17 mouse cellular contexts compared by ENCODE assay signal in the genomic region with DNA sequence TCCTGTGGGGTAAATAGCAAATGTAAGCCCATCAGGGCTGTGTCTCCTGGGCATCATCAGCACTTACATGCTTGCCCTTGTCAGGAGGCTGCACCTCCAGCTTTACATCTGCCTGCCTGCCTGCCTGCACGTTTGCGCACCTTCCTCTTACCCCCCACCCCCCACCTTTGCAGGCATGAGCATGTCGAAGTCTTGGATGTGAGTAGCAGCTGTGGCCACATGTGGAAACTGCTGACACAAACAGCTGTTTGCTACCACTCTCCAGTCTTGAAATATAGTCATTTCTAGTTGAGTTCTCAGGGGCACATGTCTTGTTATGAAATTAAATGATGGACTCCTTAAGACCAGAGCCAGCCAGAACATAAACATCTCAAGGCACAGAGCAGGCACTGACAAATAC.
DNase-seq lines count a peak whose midpoint lies in the region; ATAC-seq and TF ChIP-seq lines count a peak whose summit lies in the region.
"Had no signal": no experiment of that assay in that cellular context is flagged by ENCODE, and none has a peak within 500 bp of the region (broad histone marks: within the 10 kb centered on the region; RNA-seq: fewer than 3 reads in every experiment).

No protein-coding gene starts in this region.

- TF ChIP-seq POLR2A in lung, adult 2 months (IDR thresholded peaks at IDR 0.05; ENCODE audit: borderline replicate concordance, extremely low read depth, low read depth, low read length) = no peak

- WGBS in forebrain, embryonic 15.5 days = 81% methylated on average over 3 of the region's 3 CpGs
- 80% methylated on average over 3 of the region's 3 CpGs for WGBS in forebrain, embryonic 12.5 days
- 39% methylated on average over 3 of the region's 3 CpGs for WGBS in lung, embryonic 14.5 days
- WGBS in lung, adult 2 months = 65% methylated on average over 3 of the region's 3 CpGs
- 59% methylated on average over 3 of the region's 3 CpGs for WGBS in limb, embryonic 10.5 days
- WGBS in stomach, embryonic 14.5 days = 37% methylated on average over 3 of the region's 3 CpGs
- WGBS in forebrain, embryonic 10.5 days = 89% methylated on average over 3 of the region's 3 CpGs

- H3K4me3 ChIP-seq in forebrain, embryonic 15.5 days = no peak overlapping the region
- H3K4me3 ChIP-seq in forebrain, embryonic 12.5 days (replicated peaks) = no peak overlapping the region
- H3K4me3 ChIP-seq in lung, embryonic 14.5 days (ENCODE audit: low read depth, low read length) = no peak overlapping the region
- H3K4me3 ChIP-seq in lung, adult 2 months (replicated peaks; ENCODE audit: extremely low read depth, low read depth, low read length) = no peak overlapping the region
- H3K4me3 ChIP-seq in limb, embryonic 10.5 days = no peak overlapping the region
- no peak overlapping the region for H3K4me3 ChIP-seq in stomach, embryonic 14.5 days (ENCODE audit: low read depth, low read length)
- H3K4me3 ChIP-seq in forebrain, embryonic 10.5 days = no peak overlapping the region
- H3K4me3 ChIP-seq: erythroblast, embryonic 14.5 days; layer of hippocampus, adult 2 months; liver, embryonic 12.5 days; midbrain, embryonic 15.5 days; neural tube, embryonic 12.5 days had no signal

- ATAC-seq in forebrain, embryonic 15.5 days (replicated peaks) = peak; percentile 15; the same call in 1 of the 2 replicates
- no peak for ATAC-seq in forebrain, embryonic 12.5 days (ENCODE audit: low FRiP score)
- ATAC-seq in lung, embryonic 14.5 days (ENCODE audit: insufficient read depth) = peak; percentile 71
- peak; percentile 58; the same call in 1 of the 2 replicates for ATAC-seq in stomach, embryonic 14.5 days (ENCODE audit: insufficient number of reproducible peaks, insufficient read depth, low FRiP score, low read depth)
- ATAC-seq: liver, embryonic 12.5 days had no signal

- no peaks in the 10 kb centered on the region for H3K9me3 ChIP-seq in forebrain, embryonic 15.5 days
- H3K9me3 ChIP-seq in forebrain, embryonic 12.5 days = no peaks in the 10 kb centered on the region
- no peaks in the 10 kb centered on the region for H3K9me3 ChIP-seq in lung, embryonic 14.5 days (ENCODE audit: low read depth, low read length)
- H3K9me3 ChIP-seq in limb, embryonic 10.5 days (replicated peaks) = no peaks in the 10 kb centered on the region
- H3K9me3 ChIP-seq in stomach, embryonic 14.5 days (ENCODE audit: control insufficient read depth, low read depth, low read length) = no peaks in the 10 kb centered on the region
- no peaks in the 10 kb centered on the region for H3K9me3 ChIP-seq in forebrain, embryonic 10.5 days
- H3K9me3 ChIP-seq: liver, embryonic 12.5 days; midbrain, embryonic 15.5 days; neural tube, embryonic 12.5 days had no signal

- H3K36me3 ChIP-seq in forebrain, embryonic 15.5 days = no peaks in the 10 kb centered on the region
- no peaks in the 10 kb centered on the region for H3K36me3 ChIP-seq in forebrain, embryonic 12.5 days (replicated peaks)
- no peaks in the 10 kb centered on the region for H3K36me3 ChIP-seq in lung, embryonic 14.5 days (ENCODE audit: insufficient read depth)
- H3K36me3 ChIP-seq in limb, embryonic 10.5 days = no peaks in the 10 kb centered on the region
- no peaks in the 10 kb centered on the region for H3K36me3 ChIP-seq in stomach, embryonic 14.5 days (ENCODE audit: control insufficient read depth, insufficient read depth, low read length)
- no peaks in the 10 kb centered on the region for H3K36me3 ChIP-seq in forebrain, embryonic 10.5 days (replicated peaks)
- H3K36me3 ChIP-seq: liver, embryonic 12.5 days; midbrain, embryonic 15.5 days; neural tube, embryonic 12.5 days had no signal

- H3K27ac ChIP-seq in forebrain, embryonic 15.5 days (replicated peaks) = no peak overlapping the region
- no peak overlapping the region for H3K27ac ChIP-seq in forebrain, embryonic 12.5 days
- no peak overlapping the region for H3K27ac ChIP-seq in lung, embryonic 14.5 days (ENCODE audit: low read depth)
- peak overlapping the region; percentile 71 for H3K27ac ChIP-seq in limb, embryonic 10.5 days
- H3K27ac ChIP-seq in stomach, embryonic 14.5 days (ENCODE audit: low read length) = peak overlapping the region; percentile 56; the same call in 1 of the 2 replicates
- H3K27ac ChIP-seq in forebrain, embryonic 10.5 days = no peak overlapping the region
- H3K27ac ChIP-seq: layer of hippocampus, adult 2 months; liver, embryonic 12.5 days; midbrain, embryonic 15.5 days; neural tube, embryonic 12.5 days had no signal

- peaks cover 12% of the 10 kb centered on the region for H3K4me1 ChIP-seq in forebrain, embryonic 15.5 days
- peaks cover 21% of the 10 kb centered on the region for H3K4me1 ChIP-seq in forebrain, embryonic 12.5 days
- no peaks in the 10 kb centered on the region for H3K4me1 ChIP-seq in lung, embryonic 14.5 days (ENCODE audit: insufficient read depth)
- no peaks in the 10 kb centered on the region for H3K4me1 ChIP-seq in lung, adult 2 months (ENCODE audit: control insufficient read depth, insufficient read depth, low read length)
- H3K4me1 ChIP-seq in limb, embryonic 10.5 days = peaks cover 71% of the 10 kb centered on the region
- H3K4me1 ChIP-seq in stomach, embryonic 14.5 days (ENCODE audit: control insufficient read depth, insufficient read depth, low read length) = peaks cover 21% of the 10 kb centered on the region; the same call in 1 of the 2 replicates
- H3K4me1 ChIP-seq in forebrain, embryonic 10.5 days = peaks cover 32% of the 10 kb centered on the region
- H3K4me1 ChIP-seq: liver, embryonic 12.5 days had no signal

- DNase-seq in lung, embryonic 14.5 days = peak; percentile 74
- DNase-seq in lung, adult 2 months = no peak
- DNase-seq in limb, embryonic 10.5 days (ENCODE audit: low spot score) = no peak
- DNase-seq in forebrain, embryonic 10.5 days (ENCODE audit: extremely low spot score, low spot score) = no peak
- DNase-seq in testis, postnatal 14 days (ENCODE audit: low spot score) = no peak
- DNase-seq: adrenal gland, postnatal 14 days; cerebellum, adult 9-10 months; thymus, postnatal 4 days had no signal

- no peak overlapping the region for H3K4me2 ChIP-seq in forebrain, embryonic 15.5 days (replicated peaks)
- no peak overlapping the region for H3K4me2 ChIP-seq in forebrain, embryonic 12.5 days
- no peak overlapping the region for H3K4me2 ChIP-seq in lung, embryonic 14.5 days
- no peak overlapping the region for H3K4me2 ChIP-seq in stomach, embryonic 14.5 days (replicated peaks; ENCODE audit: low read depth, low read length)
- H3K4me2 ChIP-seq: liver, embryonic 12.5 days; midbrain, embryonic 15.5 days; neural tube, embryonic 12.5 days had no signal

- no peak overlapping the region for H3K9ac ChIP-seq in forebrain, embryonic 15.5 days (replicated peaks)
- no peak overlapping the region for H3K9ac ChIP-seq in forebrain, embryonic 12.5 days
- no peak overlapping the region for H3K9ac ChIP-seq in lung, embryonic 14.5 days
- H3K9ac ChIP-seq in stomach, embryonic 14.5 days (replicated peaks; ENCODE audit: low read depth, low read length) = no peak overlapping the region
- H3K9ac ChIP-seq: liver, embryonic 12.5 days; midbrain, embryonic 15.5 days; neural tube, embryonic 12.5 days had no signal

- no peak for TF ChIP-seq CTCF in lung, embryonic 14.5 days (IDR thresholded peaks at IDR 0.05; ENCODE audit: low read depth)
- no peak for TF ChIP-seq CTCF in lung, adult 2 months (IDR thresholded peaks at IDR 0.05; ENCODE audit: insufficient read depth, low read length)

- no peaks in the 10 kb centered on the region for H3K27me3 ChIP-seq in forebrain, embryonic 15.5 days
- H3K27me3 ChIP-seq in forebrain, embryonic 12.5 days = no peaks in the 10 kb centered on the region
- H3K27me3 ChIP-seq in lung, embryonic 14.5 days (ENCODE audit: insufficient read depth, low read length) = no peaks in the 10 kb centered on the region
- no peaks in the 10 kb centered on the region for H3K27me3 ChIP-seq in limb, embryonic 10.5 days (ENCODE audit: low read depth, poor library complexity, severe bottlenecking)
- no peaks in the 10 kb centered on the region for H3K27me3 ChIP-seq in stomach, embryonic 14.5 days (ENCODE audit: control insufficient read depth, insufficient read depth, low read length)
- H3K27me3 ChIP-seq in forebrain, embryonic 10.5 days (ENCODE audit: poor library complexity, severe bottlenecking) = no peaks in the 10 kb centered on the region
- H3K27me3 ChIP-seq: CH12.LX; liver, embryonic 12.5 days; midbrain, embryonic 15.5 days; neural tube, embryonic 12.5 days had no signal

Comparison
In these comparisons a context has a peak if more than half of its experiments do, and no peak if none do; other contexts are left out.
1. H3K27ac ChIP-seq: peak in limb, embryonic 10.5 days (single experiment) and stomach, embryonic 14.5 days (single experiment); none in forebrain, embryonic 15.5 days (single experiment), forebrain, embryonic 12.5 days (single experiment), lung, embryonic 14.5 days (single experiment) and forebrain, embryonic 10.5 days (single experiment).